Mouse (Mus musculus): ENCODE results near the gene Fam81b.

Gene Fam81b

GRCm38 (mm10) chr13:76190273-76190672 lies 114.6 kb downstream of the Fam81b start:
- no peak for DNase-seq (ENCODE audit: low spot score)

- no peak for DNase-seq (ENCODE audit: low spot score)
These were observed 115.7 kb downstream of the Fam81b start for GRCm38 (mm10) chr13:76189190-76189589.

GRCm38 (mm10) chr13:76187651-76188050 lies 117.2 kb downstream of the Fam81b start:
- DNase-seq (ENCODE audit: low spot score) = no peak

- no peak for DNase-seq (ENCODE audit: low spot score)
These were observed 126.2 kb downstream of the Fam81b start for GRCm38 (mm10) chr13:76178700-76179099.

GRCm38 (mm10) chr13:76174297-76174696 lies 130.6 kb downstream of the Fam81b start:
- no peak for DNase-seq (ENCODE audit: low spot score)

GRCm38 (mm10) chr13:76160587-76160986 lies 144.3 kb downstream of the Fam81b start:
- peak; percentile 57 for DNase-seq (ENCODE audit: low spot score)

GRCm38 (mm10) chr13:76157508-76157907 lies 147.4 kb downstream of the Fam81b start:
- DNase-seq (ENCODE audit: low spot score) = no peak

GRCm38 (mm10) chr13:76157099-76157498 lies 147.8 kb downstream of the Fam81b start:
- no peak for DNase-seq (ENCODE audit: low spot score)

Measured in lung, postnatal 25 days (tissue).